Mouse (Mus musculus) liver, postnatal 0 days (tissue): ENCODE measurements around the gene Pbx3. TPM values are rescaled to one million over a fixed set of nuclear protein-coding genes. Genes with fewer than 3 reads are reported as not detected.

ENCODE experiments used
- ATAC-seq: fragments of 200-750 bp; cut with Nextera tagmentation; 2 replicates; pipeline ENCODE4 v1.8.0; 2017; ENCODE audit warnings: mild to moderate bottlenecking, moderate library complexity
- DNase-seq: peaks from one replicate; pipeline ENCODE4 v3.0.0-alpha.2; 2016
- H3K27ac ChIP-seq: fragments of 300-500 bp; sonication (generic); 2 replicates; pipeline ENCODE4 v1.5.1; 2014; ENCODE audit warnings: antibody characterized with exemption, moderate library complexity, mild to moderate bottlenecking, low read depth
- H3K27me3 ChIP-seq: fragments of 300-500 bp; sonication (generic); 2 replicates; pipeline ENCODE4 v1.6.1; 2014; ENCODE audit warnings: low read length, control low read depth, mixed read lengths; ENCODE audit not compliant: insufficient read depth
- H3K36me3 ChIP-seq: fragments of 300-500 bp; sonication (generic); replicated peaks from 2 replicates; pipeline ENCODE4 v1.6.1; 2014; ENCODE audit warnings: mild to moderate bottlenecking, control low read depth, low read length, moderate library complexity, mixed read lengths; ENCODE audit not compliant: insufficient read depth
- H3K4me1 ChIP-seq: fragments of 300-500 bp; sonication (generic); 2 replicates; pipeline ENCODE4 v1.6.1; 2014; ENCODE audit warnings: antibody characterized with exemption, mild to moderate bottlenecking, control low read depth; ENCODE audit not compliant: insufficient read depth
- H3K4me2 ChIP-seq: fragments of 300-500 bp; sonication (generic); 2 replicates; pipeline ENCODE4 v1.6.1; 2014; ENCODE audit warnings: low read depth, mild to moderate bottlenecking, low read length, moderate library complexity, mixed read lengths
- H3K4me3 ChIP-seq: fragments of 300-500 bp; sonication (generic); 2 replicates; pipeline ENCODE4 v1.5.1; 2014; ENCODE audit warnings: low read depth, low read length
- H3K9ac ChIP-seq: fragments of 300-500 bp; sonication (generic); replicated peaks from 2 replicates; pipeline ENCODE4 v1.6.1; 2014; ENCODE audit warnings: mild to moderate bottlenecking, moderate library complexity
- H3K9me3 ChIP-seq: fragments of 300-500 bp; sonication (generic); 2 replicates; pipeline ENCODE4 v1.6.1; 2016; ENCODE audit warnings: mild to moderate bottlenecking, control low read depth, low read length, mixed read lengths
- CTCF ChIP-seq: sonication (generic); IDR thresholded peaks from 2 replicates; pipeline ENCODE4 v1.5.1; 2016; ENCODE audit warnings: antibody characterized with exemption, low read depth
- EP300 ChIP-seq: IDR thresholded peaks from 2 replicates; pipeline ENCODE4 v1.6.1; 2016; ENCODE audit warnings: antibody characterized with exemption, low read depth, mild to moderate bottlenecking
- WGBS: fragments of 180-500 bp; shearing (Covaris S2); extraction: QIAGEN DNeasy Blood & Tissue Kit; methylation state at CpG from one replicate; pipeline ENCODE4 v1.1.7; 2014; ENCODE audit not compliant: insufficient replicate concordance; 5-methylcytosine and 5-hydroxymethylcytosine counted together
- polyA plus RNA-seq: library from polyadenylated mRNA; unstranded; fragments of >200 nt; fragmentation: Nextera tagmentation; extraction: Ambion mirVana; gene quantifications from 2 replicates; pipeline ENCODE4 v1.2.1, GENCODE M21; 2015

Pbx3 gene
- polyA plus RNA-seq, 1 experiment from 2014 or later = 3.1 TPM

GRCm38 (mm10) chr2:34193870-34194820 lies 178.8 kb downstream of the Pbx3 start:
- no peak for ATAC-seq

GRCm38 (mm10) chr2:34193276-34193675 lies 179.7 kb downstream of the Pbx3 start:
- no peaks in the 10 kb centered on the region for H3K36me3 ChIP-seq
- WGBS = 76% methylated on average over 5 of the region's 5 CpGs

More at GRCm38 (mm10) chr2:34193870-34194820, 178.8 kb downstream of the Pbx3 start:
- 80% methylated on average over 8 of the region's 8 CpGs for WGBS
- Histone ChIP-seq H3K4me2 (no peak overlapping the region), H3K4me3 (no peak overlapping the region), H3K27ac (no peak overlapping the region), H3K36me3 (no peaks in the 10 kb centered on the region), H3K4me1 (no peaks in the 10 kb centered on the region), H3K9ac (no peak overlapping the region), H3K9me3 (no peaks in the 10 kb centered on the region), H3K27me3 (no peaks in the 10 kb centered on the region)
- DNase-seq = no peak
- TF ChIP-seq CTCF = no peak
- TF ChIP-seq EP300 = no peak

GRCm38 (mm10) chr2:34187366-34187765 lies 185.6 kb downstream of the Pbx3 start:
- 74% methylated on average over 2 of the region's 2 CpGs for WGBS
- no peaks in the 10 kb centered on the region for H3K4me1 ChIP-seq
- TF ChIP-seq EP300 (no peak), CTCF (no peak)
- H3K36me3 ChIP-seq = no peaks in the 10 kb centered on the region
- no peak for DNase-seq
- no peak overlapping the region for H3K27ac ChIP-seq
- H3K4me3 ChIP-seq = no peak overlapping the region
- no peak overlapping the region for H3K4me2 ChIP-seq
- H3K9me3 ChIP-seq = no peaks in the 10 kb centered on the region
- H3K27me3 ChIP-seq = no peaks in the 10 kb centered on the region
- no peak overlapping the region for H3K9ac ChIP-seq
- no peak for ATAC-seq

More at GRCm38 (mm10) chr2:34193276-34193675, 179.7 kb downstream of the Pbx3 start:
- ATAC-seq (no peak), DNase-seq (no peak)
- Histone ChIP-seq H3K27me3 (no peaks in the 10 kb centered on the region), H3K4me3 (no peak overlapping the region), H3K4me1 (no peaks in the 10 kb centered on the region), H3K9me3 (no peaks in the 10 kb centered on the region), H3K27ac (no peak overlapping the region), H3K4me2 (no peak overlapping the region), H3K9ac (no peak overlapping the region)
- TF ChIP-seq CTCF (no peak), EP300 (no peak)

- no peak overlapping the region for H3K4me2 ChIP-seq
Measured at GRCm38 (mm10) chr2:34181600-34181999, 191.3 kb downstream of the Pbx3 start.

GRCm38 (mm10) chr2:34179299-34179698 lies 193.6 kb downstream of the Pbx3 start:
- no peaks in the 10 kb centered on the region for H3K36me3 ChIP-seq
- no peaks in the 10 kb centered on the region for H3K9me3 ChIP-seq
- 82% methylated on average over 1 of the region's 1 CpGs for WGBS
- no peak overlapping the region for H3K27ac ChIP-seq
- H3K27me3 ChIP-seq = no peaks in the 10 kb centered on the region
- DNase-seq (no peak), ATAC-seq (no peak)
- H3K9ac ChIP-seq = no peak overlapping the region
- TF ChIP-seq CTCF (no peak), EP300 (no peak)
- no peak overlapping the region for H3K4me2 ChIP-seq
- H3K4me3 ChIP-seq = no peak overlapping the region
- H3K4me1 ChIP-seq = no peaks in the 10 kb centered on the region

More at GRCm38 (mm10) chr2:34181600-34181999, 191.3 kb downstream of the Pbx3 start:
- no peak overlapping the region for H3K4me3 ChIP-seq
- no peaks in the 10 kb centered on the region for H3K4me1 ChIP-seq
- H3K36me3 ChIP-seq = no peaks in the 10 kb centered on the region
- H3K27ac ChIP-seq = no peak overlapping the region
- TF ChIP-seq EP300 = no peak
- no peak for TF ChIP-seq CTCF
- 80% methylated on average over 1 of the region's 1 CpGs for WGBS
- no peaks in the 10 kb centered on the region for H3K9me3 ChIP-seq
- no peak for DNase-seq
- H3K27me3 ChIP-seq = no peaks in the 10 kb centered on the region
- no peak for ATAC-seq
- H3K9ac ChIP-seq = no peak overlapping the region

GRCm38 (mm10) chr2:34178653-34179052 lies 194.3 kb downstream of the Pbx3 start:
- H3K9me3 ChIP-seq = no peaks in the 10 kb centered on the region
- H3K9ac ChIP-seq = no peak overlapping the region
- no peak overlapping the region for H3K27ac ChIP-seq
- H3K4me2 ChIP-seq = no peak overlapping the region
- no peak for ATAC-seq
- no peaks in the 10 kb centered on the region for H3K4me1 ChIP-seq
- no peaks in the 10 kb centered on the region for H3K36me3 ChIP-seq
- no peak overlapping the region for H3K4me3 ChIP-seq
- TF ChIP-seq EP300 (no peak), CTCF (no peak)
- H3K27me3 ChIP-seq = no peaks in the 10 kb centered on the region
- DNase-seq = no peak
